Mouse (Mus musculus) forebrain, embryonic 12.5 days (tissue): Measurements from ENCODE around the gene Anapc4. TPM values are rescaled to one million over a fixed set of nuclear protein-coding genes. Genes with fewer than 3 reads are reported as not detected.

Experiments
- ATAC-seq: fragments of 200-750 bp; cut with Nextera tagmentation; 2 replicates; pipeline ENCODE4 v1.8.0; 2017; ENCODE audit warnings: moderate TSS enrichment; ENCODE audit not compliant: low FRiP score
- H3K27ac ChIP-seq: fragments of 300-500 bp; sonication (generic); 2 replicates; pipeline ENCODE4 v1.5.1; 2016; ENCODE audit warnings: mild to moderate bottlenecking
- H3K27me3 ChIP-seq: fragments of 300-500 bp; sonication (generic); 2 replicates; pipeline ENCODE4 v1.6.1; 2016; ENCODE audit warnings: mild to moderate bottlenecking
- H3K36me3 ChIP-seq: fragments of 300-500 bp; sonication (generic); replicated peaks from 2 replicates; pipeline ENCODE4 v1.6.1; 2016; ENCODE audit warnings: mild to moderate bottlenecking
- H3K4me1 ChIP-seq: fragments of 300-500 bp; sonication (generic); 2 replicates; pipeline ENCODE4 v1.6.1; 2016
- H3K4me2 ChIP-seq: fragments of 300-500 bp; sonication (generic); 2 replicates; pipeline ENCODE4 v1.6.1; 2016; ENCODE audit warnings: mild to moderate bottlenecking, moderate library complexity
- H3K4me3 ChIP-seq: fragments of 300-500 bp; sonication (generic); replicated peaks from 2 replicates; pipeline ENCODE4 v1.5.1; 2016; ENCODE audit warnings: mild to moderate bottlenecking
- H3K9ac ChIP-seq: fragments of 300-500 bp; sonication (generic); 2 replicates; pipeline ENCODE4 v1.6.1; 2016; ENCODE audit warnings: mild to moderate bottlenecking
- H3K9me3 ChIP-seq: fragments of 300-500 bp; sonication (generic); 2 replicates; pipeline ENCODE4 v1.6.1; 2016
- WGBS: fragments of 180-500 bp; shearing (Covaris S2); methylation state at CpG from one replicate; pipeline ENCODE4 v1.1.7; 2016; 5-methylcytosine and 5-hydroxymethylcytosine counted together
- polyA plus RNA-seq: library from polyadenylated mRNA; unstranded; fragments of >200 nt; fragmentation: Nextera tagmentation; extraction: Ambion mirVana; gene quantifications from 2 replicates; pipeline ENCODE4 v1.2.1, GENCODE M21; 2016

The Anapc4 gene
- polyA plus RNA-seq = 121 and 127 TPM in 2 replicates

- peak within 1 kb of the TSS; percentile 87 for H3K27ac ChIP-seq
- H3K9me3 ChIP-seq = no peaks in the 10 kb centered on the region
- peaks cover 23% of the 10 kb centered on the region for H3K4me1 ChIP-seq
- H3K4me2 ChIP-seq = peak within 1 kb of the TSS; percentile 70
- H3K4me3 ChIP-seq = peak within 1 kb of the TSS; percentile 75
- H3K27me3 ChIP-seq = no peaks in the 10 kb centered on the region
- peaks cover 26% of the 10 kb centered on the region for H3K36me3 ChIP-seq
- under 1% methylated on average over 50 of the region's 50 CpGs for WGBS
- peak within 1 kb of the TSS; percentile 75 for H3K9ac ChIP-seq
- ATAC-seq = peak; percentile 99
These were observed at the start of gene Anapc4 for GRCm38 (mm10) chr5:52833761-52834274. Anapc4 (plus strand) TSS chr5:52834012.

- ATAC-seq = no peak
- H3K4me1 ChIP-seq = no peaks in the 10 kb centered on the region; the same call in 1 of the 2 replicates
- WGBS = 93% methylated on average over 7 of the region's 7 CpGs
- H3K4me3 ChIP-seq = no peak overlapping the region
- no peak overlapping the region for H3K4me2 ChIP-seq
- peaks cover 23% of the 10 kb centered on the region for H3K36me3 ChIP-seq
- no peaks in the 10 kb centered on the region for H3K27me3 ChIP-seq
- H3K9ac ChIP-seq = no peak overlapping the region
- no peaks in the 10 kb centered on the region for H3K9me3 ChIP-seq
- H3K27ac ChIP-seq = no peak overlapping the region
These were observed 47.1 kb upstream of the Anapc4 start for GRCm38 (mm10) chr5:52786556-52787322.

DNA sequence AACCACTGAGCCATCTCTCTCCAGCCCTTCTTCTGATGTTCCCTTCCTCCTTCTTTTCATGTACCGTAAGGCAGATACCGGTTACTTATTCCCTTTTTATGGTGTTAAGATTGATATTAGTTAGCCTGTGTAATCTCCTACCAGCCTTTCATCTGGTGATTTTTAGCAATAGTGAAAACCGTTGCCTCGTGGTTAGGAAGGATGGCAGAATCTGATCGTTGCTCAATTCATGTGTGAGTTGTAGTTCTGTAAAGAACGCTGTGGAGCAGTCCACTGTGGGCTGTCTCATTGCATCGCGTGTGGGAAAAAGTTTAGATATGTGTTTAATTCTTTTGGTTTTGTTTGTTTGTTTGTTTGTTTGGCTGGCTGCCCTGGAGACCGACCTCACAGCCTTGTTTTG lies 40.6 kb upstream of the Anapc4 start:
- no peak overlapping the region for H3K9ac ChIP-seq
- no peaks in the 10 kb centered on the region for H3K4me1 ChIP-seq
- H3K4me2 ChIP-seq = no peak overlapping the region
- ATAC-seq = no peak
- no peaks in the 10 kb centered on the region for H3K27me3 ChIP-seq
- H3K4me3 ChIP-seq = no peak overlapping the region
- WGBS = 94% methylated on average over 9 of the region's 9 CpGs
- H3K9me3 ChIP-seq = no peaks in the 10 kb centered on the region
- H3K36me3 ChIP-seq = peaks cover 31% of the 10 kb centered on the region
- H3K27ac ChIP-seq = no peak overlapping the region

DNA sequence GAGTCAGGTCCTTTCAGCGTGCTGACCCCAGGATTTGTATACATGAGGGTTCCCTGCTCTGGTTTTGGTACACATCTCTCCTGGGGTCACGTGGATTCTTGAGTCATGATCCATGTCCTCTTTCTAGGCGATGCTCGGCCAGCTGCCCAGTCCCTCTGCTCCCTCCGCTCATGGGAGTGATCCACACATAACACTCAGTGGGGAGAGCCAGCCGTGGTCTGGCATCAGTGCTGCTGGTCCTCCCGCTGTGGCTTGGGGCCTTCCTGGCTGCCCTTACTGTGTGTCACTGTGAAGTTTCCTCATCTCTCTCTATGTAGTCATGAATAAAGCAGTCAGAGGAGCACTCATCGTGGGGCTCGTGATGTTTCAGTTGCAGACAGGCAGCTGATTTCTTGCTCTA lies 39.7 kb upstream of the Anapc4 start:
- no peak for ATAC-seq
- Histone ChIP-seq H3K27ac (no peak overlapping the region), H3K4me1 (no peaks in the 10 kb centered on the region), H3K36me3 (peaks cover 33% of the 10 kb centered on the region), H3K9ac (no peak overlapping the region), H3K27me3 (no peaks in the 10 kb centered on the region), H3K9me3 (no peaks in the 10 kb centered on the region), H3K4me3 (no peak overlapping the region), H3K4me2 (no peak overlapping the region)
- WGBS = 93% methylated on average over 9 of the region's 9 CpGs

GRCm38 (mm10) chr5:52799274-52799985 lies 34.4 kb upstream of the Anapc4 start:
- no peaks in the 10 kb centered on the region for H3K4me1 ChIP-seq
- H3K36me3 ChIP-seq = peaks cover 37% of the 10 kb centered on the region
- no peaks in the 10 kb centered on the region for H3K9me3 ChIP-seq
- no peak for ATAC-seq
- H3K4me3 ChIP-seq = no peak overlapping the region
- 91% methylated on average over 12 of the region's 12 CpGs for WGBS
- no peak overlapping the region for H3K27ac ChIP-seq
- H3K27me3 ChIP-seq = no peaks in the 10 kb centered on the region
- H3K4me2 ChIP-seq = no peak overlapping the region
- no peak overlapping the region for H3K9ac ChIP-seq

GRCm38 (mm10) chr5:52805801-52806200 lies 28.0 kb upstream of the Anapc4 start:
- Histone ChIP-seq H3K4me3 (no peak overlapping the region), H3K4me1 (no peaks in the 10 kb centered on the region), H3K27ac (no peak overlapping the region), H3K36me3 (peaks cover 17% of the 10 kb centered on the region), H3K27me3 (no peaks in the 10 kb centered on the region), H3K9me3 (no peaks in the 10 kb centered on the region), H3K4me2 (no peak overlapping the region), H3K9ac (no peak overlapping the region)
- ATAC-seq = no peak
- WGBS = 80% methylated on average over 4 of the region's 4 CpGs

DNA sequence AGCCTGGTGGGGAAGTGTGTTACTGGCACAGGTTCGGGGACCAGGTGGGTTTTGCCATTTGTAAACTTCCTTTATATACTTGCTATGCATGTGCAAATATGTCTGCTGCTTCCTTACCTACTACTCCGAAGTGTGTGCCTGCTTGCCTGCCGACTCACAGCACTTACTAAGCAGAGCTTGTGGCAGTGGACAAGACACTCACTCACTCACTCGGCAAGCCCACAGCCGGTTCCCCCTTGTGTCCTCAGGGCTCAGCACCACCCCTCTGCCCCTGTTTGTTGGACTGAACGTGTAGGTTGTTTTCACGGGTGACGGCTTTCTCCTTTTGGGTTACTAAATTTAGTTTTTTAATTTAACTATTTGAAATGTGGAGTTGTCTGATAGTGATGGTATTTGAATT lies 27.5 kb upstream of the Anapc4 start:
- WGBS = 88% methylated on average over 8 of the region's 8 CpGs
- no peak overlapping the region for H3K4me2 ChIP-seq
- H3K9ac ChIP-seq = no peak overlapping the region
- H3K4me1 ChIP-seq = no peaks in the 10 kb centered on the region
- H3K27me3 ChIP-seq = no peaks in the 10 kb centered on the region
- no peak overlapping the region for H3K4me3 ChIP-seq
- no peak overlapping the region for H3K27ac ChIP-seq
- no peak for ATAC-seq
- H3K9me3 ChIP-seq = no peaks in the 10 kb centered on the region
- H3K36me3 ChIP-seq = peaks cover 17% of the 10 kb centered on the region

DNA sequence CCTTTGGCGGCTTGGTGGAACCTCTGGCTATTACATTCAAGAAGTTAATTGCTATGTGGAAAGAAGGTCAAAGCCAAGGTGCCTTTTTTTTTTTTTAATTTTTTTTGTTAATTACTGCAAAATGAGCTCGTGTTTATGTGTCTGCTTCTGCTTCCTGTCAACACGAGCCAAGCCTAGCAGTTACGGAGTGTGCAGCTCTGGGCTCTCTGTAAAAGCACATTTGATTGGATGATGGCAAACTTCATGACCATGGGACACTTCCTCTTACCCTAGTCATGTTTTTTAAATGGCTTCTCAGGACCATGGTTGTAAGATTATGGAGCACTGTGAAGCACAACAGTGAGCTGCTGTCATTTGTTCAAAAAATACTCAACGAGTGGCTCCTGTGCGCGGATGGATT lies 26.8 kb upstream of the Anapc4 start:
- WGBS = 90% methylated on average over 7 of the region's 7 CpGs
- no peaks in the 10 kb centered on the region for H3K27me3 ChIP-seq
- H3K4me3 ChIP-seq = no peak overlapping the region
- peaks cover 17% of the 10 kb centered on the region for H3K36me3 ChIP-seq
- no peaks in the 10 kb centered on the region for H3K9me3 ChIP-seq
- H3K27ac ChIP-seq = no peak overlapping the region
- no peak for ATAC-seq
- no peak overlapping the region for H3K4me2 ChIP-seq
- H3K9ac ChIP-seq = no peak overlapping the region
- no peaks in the 10 kb centered on the region for H3K4me1 ChIP-seq

DNA sequence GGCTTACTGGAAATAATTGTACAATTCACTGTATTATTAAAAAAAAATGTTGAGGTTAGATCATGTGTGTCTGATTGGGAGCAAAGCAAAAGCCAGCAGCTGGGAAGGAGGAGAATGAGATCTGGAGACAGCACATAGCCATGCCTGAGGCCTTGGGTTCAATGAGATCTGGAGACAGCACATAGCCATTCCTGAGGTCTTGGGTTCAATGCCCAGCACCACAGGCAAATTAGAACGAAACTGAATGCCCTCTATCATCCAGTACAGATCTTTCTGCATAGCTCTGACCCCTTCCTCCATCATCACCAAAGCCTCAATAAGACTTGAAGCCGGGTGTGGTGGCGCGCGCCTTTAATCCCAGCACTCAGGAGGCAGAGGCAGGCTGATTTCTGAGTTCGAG lies 23.4 kb upstream of the Anapc4 start:
- WGBS = 95% methylated on average over 6 of the region's 6 CpGs
- no peaks in the 10 kb centered on the region for H3K9me3 ChIP-seq
- no peak overlapping the region for H3K4me2 ChIP-seq
- H3K4me3 ChIP-seq = no peak overlapping the region
- no peaks in the 10 kb centered on the region for H3K27me3 ChIP-seq
- no peaks in the 10 kb centered on the region for H3K4me1 ChIP-seq
- peaks cover 33% of the 10 kb centered on the region for H3K36me3 ChIP-seq
- ATAC-seq = no peak
- no peak overlapping the region for H3K9ac ChIP-seq
- no peak overlapping the region for H3K27ac ChIP-seq

DNA sequence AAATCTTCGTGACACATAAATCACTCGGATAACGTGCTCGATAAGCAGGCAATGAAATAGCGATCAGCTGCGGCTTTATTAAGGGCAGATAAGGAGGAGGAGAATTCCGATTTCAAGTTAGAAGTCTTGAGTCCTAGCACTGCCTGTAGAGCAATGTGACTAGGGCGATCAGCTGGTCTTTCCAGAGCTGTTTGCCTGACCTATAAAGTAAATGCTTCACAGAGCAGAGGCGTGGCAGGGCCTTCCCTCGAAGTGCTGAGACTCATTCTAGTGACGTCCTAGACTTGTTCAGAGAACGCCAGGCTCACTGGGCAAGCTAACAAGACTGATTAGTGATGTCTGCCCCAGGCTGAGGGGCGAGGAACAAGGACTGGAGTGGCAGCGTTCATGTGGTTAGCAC lies 22.8 kb upstream of the Anapc4 start:
- H3K27me3 ChIP-seq = no peaks in the 10 kb centered on the region
- peaks cover 33% of the 10 kb centered on the region for H3K36me3 ChIP-seq
- no peak overlapping the region for H3K4me3 ChIP-seq
- H3K9me3 ChIP-seq = no peaks in the 10 kb centered on the region
- H3K4me1 ChIP-seq = no peaks in the 10 kb centered on the region
- no peak overlapping the region for H3K4me2 ChIP-seq
- ATAC-seq = no peak
- no peak overlapping the region for H3K27ac ChIP-seq
- WGBS = 93% methylated on average over 14 of the region's 14 CpGs
- H3K9ac ChIP-seq = no peak overlapping the region

DNA sequence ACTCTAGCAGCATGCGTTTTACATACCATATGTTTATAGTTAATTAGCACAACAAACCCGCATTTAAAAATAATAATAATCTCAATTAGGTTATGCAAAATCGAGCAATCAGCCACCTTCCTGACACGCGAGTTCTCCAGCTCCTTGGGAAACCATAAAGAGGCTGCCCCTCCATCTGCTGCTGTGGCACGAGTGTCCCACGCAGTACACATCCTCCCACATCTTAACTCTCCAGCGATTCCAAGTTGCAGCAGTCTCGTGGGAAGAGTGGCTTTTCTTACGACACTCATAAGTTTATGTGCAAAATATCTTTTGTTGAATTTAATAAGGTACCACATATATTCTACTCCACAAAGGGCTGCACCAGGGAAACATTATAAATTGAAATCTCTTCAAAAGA lies 21.4 kb upstream of the Anapc4 start:
- Histone ChIP-seq H3K9ac (no peak overlapping the region), H3K9me3 (no peaks in the 10 kb centered on the region), H3K27ac (no peak overlapping the region), H3K27me3 (no peaks in the 10 kb centered on the region), H3K36me3 (peaks cover 41% of the 10 kb centered on the region), H3K4me2 (no peak overlapping the region), H3K4me3 (no peak overlapping the region), H3K4me1 (no peaks in the 10 kb centered on the region)
- 88% methylated on average over 10 of the region's 10 CpGs for whole genome bisulfite sequencing
- no peak for ATAC-seq

GRCm38 (mm10) chr5:52813312-52813711 lies 20.5 kb upstream of the Anapc4 start:
- no peaks in the 10 kb centered on the region for H3K9me3 ChIP-seq
- no peak for ATAC-seq
- no peaks in the 10 kb centered on the region for H3K4me1 ChIP-seq
- H3K36me3 ChIP-seq = peaks cover 40% of the 10 kb centered on the region
- H3K9ac ChIP-seq = no peak overlapping the region
- no peak overlapping the region for H3K4me2 ChIP-seq
- WGBS = 91% methylated on average over 7 of the region's 7 CpGs
- no peak overlapping the region for H3K4me3 ChIP-seq
- no peaks in the 10 kb centered on the region for H3K27me3 ChIP-seq
- no peak overlapping the region for H3K27ac ChIP-seq
